Mouse (Mus musculus): ENCODE measurements around the gene Hist2h3c2. TPM values are rescaled to one million over a fixed set of nuclear protein-coding genes. Genes with fewer than 3 reads are reported as not detected.
"Not testable (repeated sequence)": the region's sequence is repeated elsewhere in the genome, so short reads cannot be mapped to it uniquely, and the experiment has no call there.

Hist2h3c2 gene
- polyA plus RNA-seq, 2 experiments = 14.6 to 91.6 TPM

DNA sequence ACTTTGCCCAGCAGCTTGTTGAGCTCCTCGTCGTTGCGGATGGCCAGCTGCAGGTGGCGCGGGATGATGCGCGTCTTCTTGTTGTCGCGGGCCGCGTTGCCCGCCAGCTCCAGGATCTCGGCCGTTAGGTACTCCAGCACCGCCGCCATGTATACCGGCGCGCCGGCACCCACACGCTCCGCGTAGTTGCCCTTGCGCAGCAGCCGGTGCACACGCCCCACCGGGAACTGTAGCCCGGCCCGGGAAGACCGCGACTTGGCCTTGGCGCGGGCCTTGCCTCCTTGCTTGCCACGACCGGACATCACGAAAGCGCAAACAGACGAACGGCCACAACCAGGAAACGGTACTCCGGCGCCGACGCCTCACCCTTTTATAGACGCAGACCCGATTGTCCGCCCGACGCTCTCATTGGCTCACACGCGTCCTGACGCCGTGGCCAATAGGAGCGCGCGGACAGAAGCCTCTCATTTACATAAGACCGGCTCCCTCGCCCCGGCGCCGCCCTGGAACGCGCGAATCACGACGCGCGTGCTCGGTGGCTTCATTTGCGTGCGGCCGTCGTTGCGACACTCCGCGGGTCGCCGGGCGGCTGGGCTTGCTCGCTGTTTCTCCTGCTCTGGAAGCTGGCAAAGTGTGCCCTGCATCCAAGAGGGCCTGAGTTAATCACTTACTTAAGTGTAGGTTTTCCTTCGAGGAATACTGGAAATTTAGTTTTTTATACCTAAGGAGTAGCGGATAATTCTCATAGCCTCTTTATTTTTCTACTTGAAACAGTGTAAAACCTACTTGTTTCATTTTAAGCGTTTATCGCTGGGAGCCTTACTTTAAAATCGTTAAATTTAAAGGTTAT, 1.2 kb upstream of the Hist2h3c2 start, which contains the start of gene Hist2h2aa2:
Gene Hist2h2aa2, minus strand, starts transcription at position 328 of the 850 bp plus-strand sequence.
- H3K36me3 ChIP-seq (replicated peaks; ENCODE audit: control insufficient read depth, insufficient read depth, low read depth); H3K9me3 ChIP-seq (ENCODE audit: control insufficient read depth, low read length); H3K27me3 ChIP-seq (ENCODE audit: control insufficient read depth, insufficient read depth, low read length); DNase-seq (ENCODE audit: low read depth in 3 of 3, low spot score in 3 of 3): not testable (repeated sequence)
- peak; percentile 60 for ATAC-seq (ENCODE audit: insufficient read depth)
- H3K4me1 ChIP-seq (replicated peaks; ENCODE audit: control insufficient read depth in 2 of 2, insufficient read depth in 2 of 2, low read length in 1 of 2) = peaks cover 25 to 38% of the 10 kb centered on the region in 2 experiments
- H3K4me3 ChIP-seq (ENCODE audit: insufficient read depth in 1 of 2, low read depth in 2 of 2, low read length in 2 of 2) = peak within 1 kb of the TSS; percentile 43 to 57
- H3K27ac ChIP-seq = peak within 1 kb of the TSS; percentile 86
- WGBS (ENCODE audit: insufficient replicate concordance) = 6% methylated on average over 20 of the region's 85 CpGs
- peak within 1 kb of the TSS; percentile 76 for H3K9ac ChIP-seq (replicated peaks)
- TF ChIP-seq EP300 (IDR thresholded peaks at IDR 0.05; ENCODE audit: low read depth) = peak; percentile 62
- peak within 1 kb of the TSS; percentile 69 for H3K4me2 ChIP-seq (ENCODE audit: low read depth)

DNA sequence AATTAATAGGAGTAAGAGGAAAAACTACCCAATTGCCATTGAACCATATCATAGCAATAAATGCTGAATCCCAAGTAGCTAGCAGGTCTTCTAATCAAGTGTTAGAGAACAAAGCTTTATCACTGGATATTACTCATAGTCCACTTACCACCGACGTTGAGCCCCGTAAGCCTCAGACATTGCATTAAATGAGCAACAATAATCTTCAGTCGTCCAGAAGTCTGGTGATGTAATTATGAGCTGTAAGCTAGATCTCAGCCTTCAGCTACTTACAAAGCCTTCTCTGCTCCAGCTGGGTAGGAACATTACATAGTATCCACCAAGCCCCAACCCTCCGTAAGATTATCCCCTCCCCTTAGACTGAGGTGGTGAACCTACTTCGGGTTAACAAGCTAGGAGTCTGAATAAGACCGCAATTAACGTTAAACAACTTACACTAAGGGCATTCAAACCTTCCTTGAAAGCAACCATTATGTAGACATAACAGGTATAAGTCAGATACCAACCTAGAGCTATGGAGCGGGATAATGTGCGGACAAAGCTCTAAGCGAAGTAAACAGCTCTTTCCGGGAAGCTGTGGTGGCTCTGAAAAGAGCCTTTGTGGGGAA, 919 bp downstream of the Hist2h3c2 start:
- Histone ChIP-seq H3K4me3 (ENCODE audit: insufficient read depth in 1 of 2, low read depth in 2 of 2, low read length in 2 of 2) (peak overlapping the region; percentile 55 to 73), H3K27me3 (ENCODE audit: control insufficient read depth, insufficient read depth, low read length) (no peaks in the 10 kb centered on the region), H3K27ac (peak overlapping the region; percentile 98), H3K4me2 (ENCODE audit: low read depth) (peak overlapping the region; percentile 92), H3K4me1 (replicated peaks; ENCODE audit: control insufficient read depth in 2 of 2, insufficient read depth in 2 of 2, low read length in 1 of 2) (peaks cover 9 to 19% of the 10 kb centered on the region in 2 experiments), H3K9me3 (ENCODE audit: control insufficient read depth, low read length) (no peaks in the 10 kb centered on the region), H3K36me3 (replicated peaks; ENCODE audit: control insufficient read depth, insufficient read depth, low read depth) (no peaks in the 10 kb centered on the region), H3K9ac (replicated peaks) (peak overlapping the region; percentile 95)
- DNase-seq (ENCODE audit: low read depth in 3 of 3, low spot score in 3 of 3) = peak in 2 of 3 experiments; percentile 61 to 76
- TF ChIP-seq CTCF (IDR thresholded peaks at IDR 0.05; ENCODE audit: low read depth) = no peak
- TF ChIP-seq EP300 (IDR thresholded peaks at IDR 0.05; ENCODE audit: low read depth) = 0 out of 2 replicates have a peak, but pooled peaks have one; percentile 1
- WGBS (ENCODE audit: insufficient replicate concordance) = under 1% methylated on average over 12 of the region's 12 CpGs
- peak; percentile 0; the same call in 1 of the 2 replicates for ATAC-seq (ENCODE audit: insufficient read depth)

DNA sequence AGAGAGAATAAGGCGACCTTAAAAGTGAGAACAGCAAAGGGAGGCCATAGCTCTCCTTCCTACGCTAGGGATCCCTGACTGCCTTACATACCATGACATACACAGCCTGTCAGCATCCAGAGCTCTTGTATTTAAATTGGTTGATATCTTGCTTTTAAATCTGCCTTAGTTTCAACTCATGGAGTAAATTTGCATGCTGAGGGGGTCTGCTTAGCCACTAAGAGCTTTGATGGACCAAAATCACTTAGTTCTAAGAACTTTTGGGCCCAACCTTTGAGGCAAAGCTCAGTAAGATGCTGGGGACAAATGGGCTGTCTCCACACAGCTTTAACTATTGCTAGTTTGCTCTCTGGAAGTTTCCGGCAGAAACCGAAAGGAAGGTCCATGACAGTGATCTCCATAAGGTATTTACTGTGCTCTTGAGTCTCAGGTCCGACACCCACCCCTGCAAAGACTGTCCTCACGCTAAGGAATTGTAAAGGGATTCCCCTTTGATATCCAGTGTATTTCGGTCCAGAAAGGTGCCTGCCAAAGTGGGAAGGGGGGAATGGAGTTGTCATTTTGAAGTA, 1.5 kb downstream of the Hist2h3c2 start:
- peak overlapping the region; percentile 92 for H3K4me2 ChIP-seq (ENCODE audit: low read depth)
- H3K4me3 ChIP-seq (ENCODE audit: insufficient read depth in 1 of 2, low read depth in 2 of 2, low read length in 2 of 2) = peak overlapping the region; percentile 55 to 73
- no peak for TF ChIP-seq CTCF (IDR thresholded peaks at IDR 0.05; ENCODE audit: low read depth)
- TF ChIP-seq EP300 (IDR thresholded peaks at IDR 0.05; ENCODE audit: low read depth) = peak; percentile 41
- H3K9ac ChIP-seq (replicated peaks) = peak overlapping the region; percentile 95
- no peaks in the 10 kb centered on the region for H3K9me3 ChIP-seq (ENCODE audit: control insufficient read depth, low read length)
- 22% methylated on average over 7 of the region's 7 CpGs for WGBS (ENCODE audit: insufficient replicate concordance)
- H3K27ac ChIP-seq = peak overlapping the region; percentile 98
- ATAC-seq (ENCODE audit: insufficient read depth) (no peak), DNase-seq (ENCODE audit: low read depth in 3 of 3, low spot score in 3 of 3) (peak in 1 of 3 experiments; percentile 65)
- no peaks in the 10 kb centered on the region for H3K36me3 ChIP-seq (replicated peaks; ENCODE audit: control insufficient read depth, insufficient read depth, low read depth)
- H3K4me1 ChIP-seq (replicated peaks; ENCODE audit: control insufficient read depth in 2 of 2, insufficient read depth in 2 of 2, low read length in 1 of 2) = peaks cover 9 to 18% of the 10 kb centered on the region in 2 experiments
- H3K27me3 ChIP-seq (ENCODE audit: control insufficient read depth, insufficient read depth, low read length) = no peaks in the 10 kb centered on the region

DNA sequence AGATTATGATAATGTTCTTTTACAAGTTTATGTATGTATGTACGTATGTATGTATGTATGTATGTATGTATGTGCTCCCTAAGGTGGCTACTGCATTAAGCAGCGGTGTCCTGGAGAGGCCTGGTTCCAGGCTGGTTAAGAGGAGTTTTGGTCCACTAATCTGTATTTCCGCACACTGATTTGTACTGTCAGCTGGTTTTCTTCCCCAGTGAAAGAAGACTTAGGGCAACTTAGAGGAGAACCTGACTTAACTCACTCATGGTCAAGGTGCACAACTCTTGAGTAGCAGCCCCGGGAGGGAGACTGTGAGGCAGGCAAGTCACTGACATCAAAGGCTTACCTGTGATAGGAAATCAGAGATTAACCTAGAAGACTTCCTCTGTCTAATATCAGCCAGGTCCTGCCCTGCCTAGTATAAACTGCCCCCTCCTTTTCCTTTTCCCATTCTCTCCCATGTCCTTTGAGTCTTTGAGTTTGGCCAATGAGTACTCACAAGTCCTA, 2.0 kb downstream of the Hist2h3c2 start:
- Histone ChIP-seq H3K9ac (replicated peaks) (peak overlapping the region; percentile 95), H3K27ac (peak overlapping the region; percentile 98), H3K36me3 (replicated peaks; ENCODE audit: control insufficient read depth, insufficient read depth, low read depth) (no peaks in the 10 kb centered on the region), H3K4me2 (ENCODE audit: low read depth) (peak overlapping the region; percentile 92), H3K27me3 (ENCODE audit: control insufficient read depth, insufficient read depth, low read length) (no peaks in the 10 kb centered on the region), H3K4me3 (ENCODE audit: insufficient read depth in 1 of 2, low read depth in 2 of 2, low read length in 2 of 2) (peak overlapping the region; percentile 55 to 73), H3K4me1 (replicated peaks; ENCODE audit: control insufficient read depth in 2 of 2, insufficient read depth in 2 of 2, low read length in 1 of 2) (peaks cover 5 to 14% of the 10 kb centered on the region in 2 experiments), H3K9me3 (ENCODE audit: control insufficient read depth, low read length) (no peaks in the 10 kb centered on the region)
- ATAC-seq (ENCODE audit: insufficient read depth) (no peak), DNase-seq (ENCODE audit: low read depth in 3 of 3, low spot score in 3 of 3) (no peak)
- TF ChIP-seq EP300 (IDR thresholded peaks at IDR 0.05; ENCODE audit: low read depth) (no peak; the same call in 1 of the 2 replicates), CTCF (IDR thresholded peaks at IDR 0.05; ENCODE audit: low read depth) (no peak)
- 68% methylated on average over 4 of the region's 4 CpGs for WGBS (ENCODE audit: insufficient replicate concordance)

Data from liver, embryonic 14.5 days (tissue).